Mouse (Mus musculus): ENCODE results near the gene Vps41. TPM values are rescaled to one million over a fixed set of nuclear protein-coding genes. Genes with fewer than 3 reads are reported as not detected.

The Vps41 gene
- polyA plus RNA-seq, 1 experiment from 2014 or later = 89.3 TPM

DNA sequence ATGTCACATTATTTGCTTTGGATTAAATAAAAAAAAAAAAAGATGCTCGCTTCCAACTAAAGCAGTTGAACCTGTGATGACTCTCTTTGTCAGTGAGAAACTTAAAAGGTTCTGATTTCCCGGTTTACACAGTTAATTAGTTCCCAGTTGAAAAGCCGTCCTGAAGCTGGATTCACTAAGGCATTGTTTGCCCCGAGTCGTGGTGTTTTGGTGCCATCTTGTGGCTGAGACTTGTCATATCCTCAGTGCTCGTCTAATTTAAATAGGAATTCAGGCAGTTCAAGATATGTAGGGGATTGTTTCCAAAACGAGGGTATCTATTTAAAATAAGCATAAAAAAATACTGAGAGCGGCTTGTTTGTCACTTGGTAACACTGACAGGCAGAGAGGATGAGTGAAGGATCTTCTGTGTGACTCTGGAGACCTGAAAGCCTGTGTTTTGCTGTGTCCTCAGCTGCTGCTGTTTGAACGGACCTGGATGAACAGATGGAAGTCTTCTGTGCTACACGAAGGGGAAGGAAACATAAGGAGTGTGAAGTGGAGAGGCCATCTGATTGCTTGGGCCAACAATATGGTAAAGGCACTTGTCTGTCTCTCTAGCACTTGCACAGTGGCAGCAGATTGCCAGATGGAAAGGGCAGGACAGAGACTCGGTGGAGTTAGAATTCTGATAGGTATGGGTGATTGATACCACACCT, 93.0 kb downstream of the Vps41 start:
- Histone ChIP-seq H3K9ac (ENCODE audit: low read length) (no peak overlapping the region), H3K9me3 (ENCODE audit: control insufficient read depth, low read length) (no peaks in the 10 kb centered on the region), H3K4me2 (ENCODE audit: low read depth, low read length, severe bottlenecking) (no peak overlapping the region), H3K4me1 (replicated peaks; ENCODE audit: control insufficient read depth, insufficient read depth, low read length) (no peaks in the 10 kb centered on the region), H3K4me3 (ENCODE audit: low read depth, low read length) (no peak overlapping the region), H3K27me3 (ENCODE audit: control insufficient read depth, insufficient read depth, low read length) (no peaks in the 10 kb centered on the region), H3K36me3 (ENCODE audit: control insufficient read depth, insufficient read depth, low read length) (no peaks in the 10 kb centered on the region), H3K27ac (ENCODE audit: low read depth, low read length) (no peak overlapping the region)
- WGBS = 20% methylated on average over 11 of the region's 11 CpGs
- DNase-seq (ENCODE audit: low spot score) (peak; percentile 86), ATAC-seq (replicated peaks; ENCODE audit: low FRiP score) (peak; percentile 89)

DNA sequence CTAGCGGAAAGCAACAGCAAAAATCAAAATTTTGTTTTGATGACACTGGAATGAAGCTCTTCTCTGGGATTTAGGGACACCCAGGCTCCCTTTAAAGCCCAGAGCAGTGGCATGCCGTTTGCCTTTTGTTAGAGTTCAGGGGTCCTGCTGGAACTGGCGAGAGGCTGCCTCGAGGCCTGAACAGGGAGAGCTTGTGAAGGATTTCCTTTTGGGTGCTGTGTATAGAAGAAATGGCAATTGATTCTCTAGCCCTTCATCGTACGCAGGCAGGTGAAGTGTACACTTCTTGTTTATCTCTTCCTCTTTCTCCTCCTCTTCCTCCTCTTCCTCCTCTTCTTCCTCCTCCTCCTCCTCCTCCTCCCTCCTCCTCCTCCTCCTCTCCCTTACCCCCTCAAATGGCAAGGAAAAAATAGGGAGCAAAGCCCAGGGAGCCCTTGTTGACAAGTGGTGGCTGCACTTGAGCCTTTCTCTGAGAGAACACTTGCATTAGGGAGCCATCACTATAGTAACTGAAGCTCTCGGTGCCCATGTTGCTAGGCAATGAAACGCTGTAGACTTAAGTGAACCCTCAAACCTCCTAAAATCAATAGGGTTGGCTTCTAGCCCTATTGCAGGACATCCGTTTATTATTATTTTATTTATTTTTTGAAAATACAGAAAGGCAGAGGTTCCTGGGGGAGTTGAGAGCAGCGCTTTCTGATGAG, 107.5 kb downstream of the Vps41 start:
- no peak for ATAC-seq (replicated peaks; ENCODE audit: low FRiP score)
- Histone ChIP-seq H3K4me3 (ENCODE audit: low read depth, low read length) (no peak overlapping the region), H3K27me3 (ENCODE audit: control insufficient read depth, insufficient read depth, low read length) (no peaks in the 10 kb centered on the region), H3K4me1 (replicated peaks; ENCODE audit: control insufficient read depth, insufficient read depth, low read length) (no peaks in the 10 kb centered on the region), H3K9me3 (ENCODE audit: control insufficient read depth, low read length) (no peaks in the 10 kb centered on the region), H3K27ac (ENCODE audit: low read depth, low read length) (no peak overlapping the region), H3K9ac (ENCODE audit: low read length) (no peak overlapping the region), H3K36me3 (ENCODE audit: control insufficient read depth, insufficient read depth, low read length) (no peaks in the 10 kb centered on the region), H3K4me2 (ENCODE audit: low read depth, low read length, severe bottlenecking) (no peak overlapping the region)
- DNase-seq (ENCODE audit: low spot score) = no peak
- WGBS = 69% methylated on average over 10 of the region's 10 CpGs

DNA sequence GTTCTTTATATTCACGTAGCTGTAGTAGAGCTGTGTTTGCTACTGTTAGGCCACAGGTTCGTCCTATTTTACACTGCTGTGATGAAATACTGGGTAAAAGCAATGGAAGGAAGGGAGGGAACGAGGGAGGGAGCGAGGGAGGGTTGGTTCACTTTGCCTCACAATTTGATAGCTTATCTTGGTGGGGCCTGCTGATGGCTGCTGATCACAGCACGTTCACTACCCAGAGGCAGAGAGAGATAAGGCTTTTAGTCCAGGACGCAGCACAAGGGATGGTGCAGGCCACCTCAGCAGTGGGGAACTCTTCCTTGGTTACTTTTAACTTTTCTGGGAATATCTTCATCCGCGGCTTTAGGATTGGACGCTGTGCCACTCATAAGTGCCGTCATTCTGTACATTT, 109.9 kb downstream of the Vps41 start:
- Histone ChIP-seq H3K9me3 (ENCODE audit: control insufficient read depth, low read length) (no peaks in the 10 kb centered on the region), H3K4me1 (replicated peaks; ENCODE audit: control insufficient read depth, insufficient read depth, low read length) (no peaks in the 10 kb centered on the region), H3K27me3 (ENCODE audit: control insufficient read depth, insufficient read depth, low read length) (no peaks in the 10 kb centered on the region), H3K4me3 (ENCODE audit: low read depth, low read length) (no peak overlapping the region), H3K27ac (ENCODE audit: low read depth, low read length) (no peak overlapping the region), H3K36me3 (ENCODE audit: control insufficient read depth, insufficient read depth, low read length) (no peaks in the 10 kb centered on the region), H3K4me2 (ENCODE audit: low read depth, low read length, severe bottlenecking) (no peak overlapping the region), H3K9ac (ENCODE audit: low read length) (no peak overlapping the region)
- no peak for ATAC-seq (replicated peaks; ENCODE audit: low FRiP score)
- 90% methylated on average over 10 of the region's 10 CpGs for WGBS
- DNase-seq (ENCODE audit: low spot score) = no peak

DNA sequence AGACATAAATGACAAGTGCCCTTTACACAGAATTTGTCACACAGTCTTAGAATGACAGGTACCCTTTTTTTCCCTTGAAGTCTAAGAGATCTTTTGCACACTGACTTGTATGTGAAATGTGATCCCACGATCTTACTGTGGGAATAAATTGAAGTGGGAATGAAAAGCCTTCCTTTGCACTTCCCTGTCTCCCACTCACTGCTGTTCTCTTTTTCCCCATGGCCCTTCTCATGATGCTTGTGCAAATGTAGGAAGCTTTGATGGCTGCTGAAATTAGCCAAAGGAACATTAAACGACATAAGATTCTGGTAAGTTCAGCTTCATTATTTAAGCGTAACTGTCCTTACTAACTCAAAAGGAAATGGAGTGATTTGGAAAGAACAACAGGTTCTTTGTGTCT, 113.4 kb downstream of the Vps41 start:
- no peaks in the 10 kb centered on the region for H3K36me3 ChIP-seq (ENCODE audit: control insufficient read depth, insufficient read depth, low read length)
- 78% methylated on average over 3 of the region's 3 CpGs for WGBS
- ATAC-seq (replicated peaks; ENCODE audit: low FRiP score) = no peak

DNA sequence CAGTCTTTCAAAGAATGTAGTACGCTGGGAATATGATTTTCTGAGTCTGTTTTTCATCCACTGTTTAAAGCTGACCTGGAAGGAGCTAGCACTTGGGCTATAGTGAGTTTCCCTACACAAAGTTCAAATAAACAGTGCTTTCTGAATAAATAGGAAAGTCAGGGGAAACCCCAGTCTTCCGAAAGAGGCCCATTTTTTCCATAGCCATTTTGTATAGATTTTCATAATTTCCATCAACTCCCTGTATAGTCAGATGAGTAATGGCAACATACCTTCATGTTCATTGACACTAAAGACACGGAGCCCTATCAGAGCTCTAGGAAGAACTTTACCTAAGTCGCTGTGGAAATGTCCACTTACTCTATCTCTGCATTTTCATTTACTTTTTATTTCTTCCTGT, 122.1 kb downstream of the Vps41 start:
- no peak overlapping the region for H3K27ac ChIP-seq (ENCODE audit: low read depth, low read length)
- H3K4me3 ChIP-seq (ENCODE audit: low read depth, low read length) = no peak overlapping the region
- H3K9ac ChIP-seq (ENCODE audit: low read length) = no peak overlapping the region
- H3K36me3 ChIP-seq (ENCODE audit: control insufficient read depth, insufficient read depth, low read length) = no peaks in the 10 kb centered on the region; the same call in 1 of the 2 replicates
- DNase-seq (ENCODE audit: low spot score) (no peak), ATAC-seq (replicated peaks; ENCODE audit: low FRiP score) (no peak)
- 93% methylated on average over 4 of the region's 4 CpGs for WGBS
- H3K9me3 ChIP-seq (ENCODE audit: control insufficient read depth, low read length) = no peaks in the 10 kb centered on the region
- H3K27me3 ChIP-seq (ENCODE audit: control insufficient read depth, insufficient read depth, low read length) = no peaks in the 10 kb centered on the region
- H3K4me2 ChIP-seq (ENCODE audit: low read depth, low read length, severe bottlenecking) = no peak overlapping the region
- H3K4me1 ChIP-seq (replicated peaks; ENCODE audit: control insufficient read depth, insufficient read depth, low read length) = no peaks in the 10 kb centered on the region

More for the DNA sequence above, 113.4 kb downstream of the Vps41 start:
- no peak overlapping the region for H3K9ac ChIP-seq (ENCODE audit: low read length)
- H3K9me3 ChIP-seq (ENCODE audit: control insufficient read depth, low read length) = no peaks in the 10 kb centered on the region
- H3K4me1 ChIP-seq (replicated peaks; ENCODE audit: control insufficient read depth, insufficient read depth, low read length) = no peaks in the 10 kb centered on the region
- DNase-seq (ENCODE audit: low spot score) = no peak
- no peak overlapping the region for H3K4me2 ChIP-seq (ENCODE audit: low read depth, low read length, severe bottlenecking)
- no peak overlapping the region for H3K4me3 ChIP-seq (ENCODE audit: low read depth, low read length)
- no peaks in the 10 kb centered on the region for H3K27me3 ChIP-seq (ENCODE audit: control insufficient read depth, insufficient read depth, low read length)
- no peak overlapping the region for H3K27ac ChIP-seq (ENCODE audit: low read depth, low read length)

DNA sequence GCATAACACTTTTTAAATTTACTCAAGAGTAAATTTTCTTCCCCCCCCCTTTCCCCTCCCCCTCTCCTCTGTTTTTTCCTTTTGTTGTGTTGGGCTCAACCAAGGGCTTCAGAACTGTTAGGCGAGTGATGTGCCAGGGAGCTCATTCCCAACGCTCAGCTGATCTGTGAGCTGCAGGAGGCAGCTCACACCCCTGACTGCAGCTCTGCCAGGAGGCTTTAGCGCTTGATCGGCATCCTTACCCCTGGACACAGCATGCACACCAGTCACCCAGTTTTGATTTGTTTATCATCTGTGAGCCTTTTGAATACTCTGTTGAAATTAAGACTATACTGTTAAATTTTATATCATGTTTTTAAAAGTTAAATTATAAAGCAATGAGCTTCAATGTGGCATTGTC, 123.3 kb downstream of the Vps41 start:
- no peaks in the 10 kb centered on the region for H3K9me3 ChIP-seq (ENCODE audit: control insufficient read depth, low read length)
- H3K4me2 ChIP-seq (ENCODE audit: low read depth, low read length, severe bottlenecking) = no peak overlapping the region
- ATAC-seq (replicated peaks; ENCODE audit: low FRiP score) (no peak), DNase-seq (ENCODE audit: low spot score) (no peak)
- no peak overlapping the region for H3K27ac ChIP-seq (ENCODE audit: low read depth, low read length)
- WGBS = 63% methylated on average over 4 of the region's 4 CpGs
- H3K4me1 ChIP-seq (replicated peaks; ENCODE audit: control insufficient read depth, insufficient read depth, low read length) = no peaks in the 10 kb centered on the region
- no peaks in the 10 kb centered on the region for H3K27me3 ChIP-seq (ENCODE audit: control insufficient read depth, insufficient read depth, low read length)
- no peak overlapping the region for H3K4me3 ChIP-seq (ENCODE audit: low read depth, low read length)
- H3K9ac ChIP-seq (ENCODE audit: low read length) = no peak overlapping the region
- no peaks in the 10 kb centered on the region; the same call in 1 of the 2 replicates for H3K36me3 ChIP-seq (ENCODE audit: control insufficient read depth, insufficient read depth, low read length)

DNA sequence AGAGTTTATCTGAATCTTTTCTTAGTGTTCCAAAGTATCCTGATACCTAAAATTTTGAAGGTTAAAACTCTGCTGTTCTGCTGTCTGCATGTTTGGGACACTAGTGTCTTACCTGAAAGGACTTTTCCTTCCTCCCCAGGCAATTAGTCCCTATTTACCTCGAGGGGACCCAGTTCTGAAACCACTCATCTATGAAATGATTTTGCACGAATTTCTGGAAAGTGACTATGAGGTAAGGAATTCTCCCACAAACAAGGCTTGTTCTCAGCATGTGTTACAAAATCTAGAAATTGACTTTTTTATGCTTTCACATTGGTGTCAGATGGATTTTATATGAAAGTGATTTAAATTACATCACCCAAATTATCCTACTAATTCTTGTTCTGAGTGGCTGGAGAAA, 123.9 kb downstream of the Vps41 start:
- 60% methylated on average over 2 of the region's 2 CpGs for WGBS
- Histone ChIP-seq H3K4me1 (replicated peaks; ENCODE audit: control insufficient read depth, insufficient read depth, low read length) (no peaks in the 10 kb centered on the region), H3K9ac (ENCODE audit: low read length) (no peak overlapping the region), H3K27ac (ENCODE audit: low read depth, low read length) (no peak overlapping the region), H3K4me2 (ENCODE audit: low read depth, low read length, severe bottlenecking) (no peak overlapping the region), H3K9me3 (ENCODE audit: control insufficient read depth, low read length) (no peaks in the 10 kb centered on the region), H3K4me3 (ENCODE audit: low read depth, low read length) (no peak overlapping the region), H3K36me3 (ENCODE audit: control insufficient read depth, insufficient read depth, low read length) (no peaks in the 10 kb centered on the region; the same call in 1 of the 2 replicates), H3K27me3 (ENCODE audit: control insufficient read depth, insufficient read depth, low read length) (no peaks in the 10 kb centered on the region)
- ATAC-seq (replicated peaks; ENCODE audit: low FRiP score) (no peak), DNase-seq (ENCODE audit: low spot score) (no peak)

DNA sequence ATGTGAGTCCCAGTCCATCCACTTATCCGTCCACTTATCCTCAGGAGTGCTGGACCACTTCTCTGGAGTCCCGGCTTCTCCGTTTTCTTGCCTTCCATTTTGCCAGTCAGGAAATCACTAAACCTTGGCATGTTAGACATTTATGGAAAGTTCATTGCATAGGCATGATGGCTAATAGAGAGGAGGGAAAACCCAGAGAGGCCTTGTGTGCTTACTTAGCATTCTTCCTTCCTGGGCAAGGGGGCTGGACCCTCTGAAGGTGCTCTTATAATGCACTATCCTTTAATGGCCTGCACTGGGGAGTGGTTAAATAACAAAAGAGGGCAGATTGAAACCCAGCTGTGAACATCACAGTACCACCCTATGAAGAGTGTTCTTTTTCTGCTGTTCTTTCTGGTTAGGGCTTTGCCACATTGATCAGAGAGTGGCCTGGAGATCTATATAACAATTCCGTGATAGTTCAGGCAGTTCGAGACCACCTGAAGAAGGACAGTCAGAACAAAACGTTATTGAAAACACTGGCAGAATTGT, 124.7 kb downstream of the Vps41 start:
- 87% methylated on average over 6 of the region's 6 CpGs for WGBS
- no peaks in the 10 kb centered on the region; the same call in 1 of the 2 replicates for H3K36me3 ChIP-seq (ENCODE audit: control insufficient read depth, insufficient read depth, low read length)

More for the DNA sequence above, 124.7 kb downstream of the Vps41 start:
- no peak overlapping the region for H3K9ac ChIP-seq (ENCODE audit: low read length)
- ATAC-seq (replicated peaks; ENCODE audit: low FRiP score) (no peak), DNase-seq (ENCODE audit: low spot score) (no peak)
- H3K4me3 ChIP-seq (ENCODE audit: low read depth, low read length) = no peak overlapping the region
- H3K4me1 ChIP-seq (replicated peaks; ENCODE audit: control insufficient read depth, insufficient read depth, low read length) = no peaks in the 10 kb centered on the region
- H3K27ac ChIP-seq (ENCODE audit: low read depth, low read length) = no peak overlapping the region
- H3K9me3 ChIP-seq (ENCODE audit: control insufficient read depth, low read length) = no peaks in the 10 kb centered on the region
- no peaks in the 10 kb centered on the region for H3K27me3 ChIP-seq (ENCODE audit: control insufficient read depth, insufficient read depth, low read length)
- no peak overlapping the region for H3K4me2 ChIP-seq (ENCODE audit: low read depth, low read length, severe bottlenecking)

Measured in forebrain, embryonic 11.5 days (tissue).